Mouse (Mus musculus): ENCODE results near the gene Slc38a8. TPM values are rescaled to one million over a fixed set of nuclear protein-coding genes. Genes with fewer than 3 reads are reported as not detected.

Slc38a8 gene
- polyA plus RNA-seq, 1 experiment from 2014 or later, result not detected

DNA sequence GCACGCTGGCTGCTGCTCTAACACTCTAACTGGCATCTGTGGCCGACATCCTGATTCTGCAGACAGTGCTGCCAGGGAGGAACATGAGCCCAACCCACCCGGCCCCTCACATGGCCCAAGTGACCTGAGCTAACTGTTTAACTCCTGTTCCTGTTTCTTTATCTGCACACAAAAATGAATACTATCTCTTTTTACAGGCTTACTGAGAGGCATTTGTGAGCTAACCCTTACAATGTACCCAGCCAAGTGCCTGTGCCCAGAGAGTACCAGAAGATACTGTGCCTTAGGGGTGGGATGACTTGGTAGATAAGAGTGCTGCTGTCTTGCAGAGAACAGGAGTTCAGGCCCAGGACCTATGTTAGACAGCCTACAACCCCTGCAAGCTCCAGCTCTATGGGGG, 13.4 kb upstream of the Slc38a8 start:
- peaks cover 68% of the 10 kb centered on the region for H3K36me3 ChIP-seq (replicated peaks)
- WGBS, result 94% methylated on average over 3 of the region's 3 CpGs
- H3K4me3 ChIP-seq, result no peak overlapping the region

DNA sequence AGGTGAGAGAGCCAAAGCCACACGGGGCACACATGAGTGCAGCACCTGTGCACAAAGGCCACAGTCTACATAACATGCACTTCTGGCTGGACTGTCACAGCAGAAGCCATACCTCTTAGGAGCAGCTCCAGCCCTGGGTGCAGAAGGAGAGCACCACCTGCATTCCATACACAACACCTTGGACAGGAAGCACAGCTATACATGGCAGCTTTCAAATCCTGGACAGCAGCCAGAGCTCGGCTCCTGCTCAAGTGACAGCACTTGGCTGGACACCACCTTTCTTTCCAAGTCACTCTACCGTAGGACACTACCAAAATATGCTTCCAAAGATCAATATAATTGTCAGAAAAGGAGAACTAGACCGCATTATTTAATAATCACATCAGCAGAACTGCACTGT, 11.9 kb upstream of the Slc38a8 start:
- Histone ChIP-seq H3K4me1 (peaks cover 10% of the 10 kb centered on the region), H3K36me3 (replicated peaks) (peaks cover 65% of the 10 kb centered on the region)
- WGBS, result 86% methylated on average over 4 of the region's 4 CpGs

More for the DNA sequence above, 13.4 kb upstream of the Slc38a8 start:
- H3K9me3 ChIP-seq, result no peaks in the 10 kb centered on the region
- H3K27me3 ChIP-seq (replicated peaks), result no peaks in the 10 kb centered on the region
- ATAC-seq (replicated peaks), result no peak
- H3K4me1 ChIP-seq, result peaks cover 10% of the 10 kb centered on the region
- no peak overlapping the region for H3K4me2 ChIP-seq
- H3K9ac ChIP-seq, result no peak overlapping the region
- no peak overlapping the region for H3K27ac ChIP-seq

DNA sequence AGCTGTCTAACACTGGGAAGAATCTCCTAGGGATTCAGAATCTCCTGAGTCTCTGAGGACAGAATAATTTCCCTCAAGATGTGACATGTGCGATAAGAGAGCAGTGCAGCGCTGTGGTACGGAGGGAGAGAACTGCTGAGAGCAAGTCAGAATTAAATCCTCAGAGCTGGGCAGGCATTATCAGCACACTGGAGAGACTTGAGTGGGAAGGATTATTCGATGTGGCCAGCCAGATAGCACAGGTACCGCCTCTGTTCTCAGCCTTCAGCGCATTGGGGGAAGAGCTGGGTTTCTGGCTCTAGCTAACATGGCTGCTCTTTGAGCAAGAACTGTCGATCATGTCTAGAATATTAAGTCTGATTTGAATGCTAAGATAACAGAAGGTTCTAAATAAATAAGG, 10.2 kb upstream of the Slc38a8 start:
- H3K36me3 ChIP-seq (replicated peaks), result peaks cover 56% of the 10 kb centered on the region
- H3K9ac ChIP-seq, result no peak overlapping the region
- H3K27me3 ChIP-seq (replicated peaks), result no peaks in the 10 kb centered on the region
- 74% methylated on average over 7 of the region's 7 CpGs for WGBS
- H3K4me3 ChIP-seq, result no peak overlapping the region
- H3K4me2 ChIP-seq, result no peak overlapping the region
- H3K9me3 ChIP-seq, result no peaks in the 10 kb centered on the region
- peaks cover 10% of the 10 kb centered on the region for H3K4me1 ChIP-seq
- ATAC-seq (replicated peaks), result peak; percentile 58; the same call in 1 of the 2 replicates
- H3K27ac ChIP-seq, result peak overlapping the region; percentile 60

More for the DNA sequence above, 11.9 kb upstream of the Slc38a8 start:
- Histone ChIP-seq H3K27me3 (replicated peaks) (no peaks in the 10 kb centered on the region), H3K4me2 (no peak overlapping the region), H3K27ac (no peak overlapping the region), H3K9ac (no peak overlapping the region), H3K4me3 (no peak overlapping the region), H3K9me3 (no peaks in the 10 kb centered on the region)
- no peak for ATAC-seq (replicated peaks)

DNA sequence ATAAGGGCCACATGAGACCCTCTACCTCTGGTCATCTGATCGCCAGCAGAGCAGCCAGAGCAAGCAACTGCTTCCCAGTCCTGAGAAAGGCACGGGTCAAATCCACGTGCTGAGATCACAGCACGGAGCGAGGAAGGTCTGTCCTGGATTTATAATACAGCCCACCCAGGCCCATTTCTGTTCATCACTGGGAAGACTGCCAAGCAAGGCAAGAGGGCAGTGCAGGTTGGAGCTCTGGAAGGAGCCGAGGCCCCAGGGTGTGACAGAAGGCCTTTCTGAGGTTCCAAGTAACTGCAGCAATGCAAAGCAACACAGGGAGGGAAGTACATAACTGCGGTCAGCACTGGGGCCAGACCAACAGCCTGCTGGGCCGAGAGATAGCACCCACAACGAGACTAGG, 9.0 kb upstream of the Slc38a8 start:
- Histone ChIP-seq H3K9ac (no peak overlapping the region), H3K27me3 (replicated peaks) (no peaks in the 10 kb centered on the region), H3K36me3 (replicated peaks) (peaks cover 53% of the 10 kb centered on the region), H3K4me2 (no peak overlapping the region), H3K9me3 (no peaks in the 10 kb centered on the region), H3K27ac (no peak overlapping the region), H3K4me1 (peaks cover 6% of the 10 kb centered on the region), H3K4me3 (no peak overlapping the region)
- 88% methylated on average over 9 of the region's 9 CpGs for WGBS
- no peak for ATAC-seq (replicated peaks)

DNA sequence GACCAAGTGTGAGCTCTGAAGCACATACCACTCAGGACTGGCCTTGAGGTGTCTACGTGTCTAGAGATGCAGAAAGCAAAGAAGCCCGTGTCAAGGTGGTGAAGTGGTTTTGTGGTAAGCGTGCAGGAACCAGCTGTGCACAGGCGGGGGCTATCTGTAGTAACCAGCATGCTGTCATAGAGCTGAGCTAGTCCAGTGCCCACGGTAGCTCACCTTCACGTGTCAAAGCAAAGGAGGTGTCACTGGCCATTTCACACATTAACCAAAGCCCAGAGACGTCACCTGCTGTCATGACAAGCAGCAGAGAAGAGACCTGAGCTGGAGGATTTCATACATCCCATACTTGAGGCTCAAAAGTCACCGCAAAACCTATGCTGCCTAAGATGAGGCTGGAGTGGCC, 4.6 kb upstream of the Slc38a8 start:
- Histone ChIP-seq H3K36me3 (replicated peaks) (peaks cover 26% of the 10 kb centered on the region; the same call in 1 of the 2 replicates), H3K4me1 (peaks cover 15% of the 10 kb centered on the region; the same call in 1 of the 2 replicates), H3K4me2 (no peak overlapping the region), H3K27me3 (replicated peaks) (no peaks in the 10 kb centered on the region), H3K27ac (peak overlapping the region; percentile 13; the same call in 1 of the 2 replicates), H3K9me3 (no peaks in the 10 kb centered on the region), H3K9ac (no peak overlapping the region), H3K4me3 (no peak overlapping the region)
- no peak for ATAC-seq (replicated peaks)
- 78% methylated on average over 8 of the region's 8 CpGs for WGBS

DNA sequence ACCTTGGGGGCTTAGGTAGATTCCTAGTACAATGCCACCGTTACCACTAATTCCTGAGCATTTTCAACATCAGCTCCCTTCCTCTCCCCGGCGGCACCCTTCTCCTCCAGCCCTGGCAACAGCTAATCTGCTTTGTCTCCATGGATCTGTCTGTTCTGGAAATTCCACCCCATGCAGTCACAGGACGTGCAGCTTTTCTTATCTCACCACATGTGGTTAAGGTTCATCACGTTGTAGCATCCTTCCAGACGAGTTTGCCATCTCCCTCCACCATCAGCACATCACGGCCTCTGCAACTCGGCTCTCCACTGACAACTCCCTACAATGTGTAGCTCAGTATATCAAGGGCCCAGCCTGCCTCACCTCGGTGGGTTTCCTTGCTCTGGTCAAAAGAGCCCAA, 4.0 kb upstream of the Slc38a8 start:
- peaks cover 22% of the 10 kb centered on the region; the same call in 1 of the 2 replicates for H3K36me3 ChIP-seq (replicated peaks)

DNA sequence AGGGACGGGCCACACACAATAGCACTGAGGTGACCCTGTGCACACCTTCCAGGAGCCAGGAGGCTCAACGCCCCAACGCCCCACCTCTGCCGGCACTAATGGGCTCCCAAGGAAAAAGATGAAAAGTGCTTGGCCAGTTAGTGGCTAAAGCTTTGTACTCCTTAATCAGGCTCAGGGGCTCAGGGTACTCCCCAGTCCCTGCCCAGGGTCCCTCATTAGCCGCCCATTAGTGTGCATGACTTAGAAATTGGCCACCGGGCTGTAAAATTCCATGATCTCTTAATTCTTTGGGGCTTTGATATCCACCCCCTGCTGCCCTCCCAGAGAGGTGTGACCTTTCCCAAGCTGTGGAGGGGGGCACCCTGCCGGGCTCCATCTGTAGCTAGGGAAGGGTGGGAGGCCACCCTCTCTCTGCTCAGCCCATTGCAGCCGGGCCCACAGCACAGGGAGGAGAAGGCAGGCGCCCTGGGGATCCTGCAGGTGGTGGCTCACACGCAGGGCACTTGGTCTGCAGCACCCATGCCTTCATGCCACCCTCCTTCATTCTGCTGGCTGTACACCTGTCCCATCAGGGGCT, 1.8 kb upstream of the Slc38a8 start:
- no peak overlapping the region for H3K4me2 ChIP-seq
- H3K4me1 ChIP-seq, result peaks cover 15% of the 10 kb centered on the region; the same call in 1 of the 2 replicates
- no peaks in the 10 kb centered on the region for H3K27me3 ChIP-seq (replicated peaks)
- WGBS, result 40% methylated on average over 10 of the region's 10 CpGs
- no peak overlapping the region for H3K27ac ChIP-seq
- no peak overlapping the region for H3K9ac ChIP-seq
- H3K36me3 ChIP-seq (replicated peaks), result peaks cover 5% of the 10 kb centered on the region; the same call in 1 of the 2 replicates
- H3K9me3 ChIP-seq, result no peaks in the 10 kb centered on the region
- ATAC-seq (replicated peaks), result no peak; the same call in 1 of the 2 replicates
- no peak overlapping the region for H3K4me3 ChIP-seq

More for the DNA sequence above, 4.0 kb upstream of the Slc38a8 start:
- ATAC-seq (replicated peaks), result no peak
- Histone ChIP-seq H3K9me3 (no peaks in the 10 kb centered on the region), H3K9ac (no peak overlapping the region), H3K4me2 (no peak overlapping the region), H3K27ac (peak overlapping the region; percentile 17; the same call in 1 of the 2 replicates), H3K4me1 (peaks cover 15% of the 10 kb centered on the region; the same call in 1 of the 2 replicates), H3K27me3 (replicated peaks) (no peaks in the 10 kb centered on the region), H3K4me3 (no peak overlapping the region)
- WGBS, result 17% methylated on average over 9 of the region's 9 CpGs

DNA sequence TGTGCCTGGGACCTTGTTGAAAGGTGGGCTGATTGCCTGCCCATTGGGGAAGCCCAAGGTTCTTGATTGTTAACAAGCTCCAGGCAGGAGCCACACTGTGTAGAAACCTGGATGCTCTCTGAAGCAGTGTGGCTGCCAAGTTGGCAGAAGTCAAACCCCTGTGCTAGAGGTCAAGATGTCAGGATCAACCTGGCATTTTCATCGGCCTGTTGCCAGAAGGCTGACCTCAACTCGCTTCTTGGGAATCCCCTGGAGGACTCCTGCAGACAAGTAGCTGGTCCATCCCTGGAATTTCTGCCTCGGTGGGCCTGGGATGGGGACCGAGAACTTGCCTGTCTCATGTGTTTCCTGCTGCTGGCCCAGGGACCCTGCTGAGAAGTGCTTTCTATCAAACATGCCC, 613 bp upstream of the Slc38a8 start:
- no peaks in the 10 kb centered on the region for H3K27me3 ChIP-seq (replicated peaks)
- H3K9me3 ChIP-seq, result no peaks in the 10 kb centered on the region
- H3K4me2 ChIP-seq, result no peak overlapping the region
- H3K9ac ChIP-seq, result no peak overlapping the region
- no peak overlapping the region for H3K27ac ChIP-seq
- H3K36me3 ChIP-seq (replicated peaks), result no peaks in the 10 kb centered on the region
- WGBS, result 52% methylated on average over 4 of the region's 4 CpGs
- peaks cover 19% of the 10 kb centered on the region for H3K4me1 ChIP-seq
- no peak overlapping the region for H3K4me3 ChIP-seq
- ATAC-seq (replicated peaks), result no peak

DNA sequence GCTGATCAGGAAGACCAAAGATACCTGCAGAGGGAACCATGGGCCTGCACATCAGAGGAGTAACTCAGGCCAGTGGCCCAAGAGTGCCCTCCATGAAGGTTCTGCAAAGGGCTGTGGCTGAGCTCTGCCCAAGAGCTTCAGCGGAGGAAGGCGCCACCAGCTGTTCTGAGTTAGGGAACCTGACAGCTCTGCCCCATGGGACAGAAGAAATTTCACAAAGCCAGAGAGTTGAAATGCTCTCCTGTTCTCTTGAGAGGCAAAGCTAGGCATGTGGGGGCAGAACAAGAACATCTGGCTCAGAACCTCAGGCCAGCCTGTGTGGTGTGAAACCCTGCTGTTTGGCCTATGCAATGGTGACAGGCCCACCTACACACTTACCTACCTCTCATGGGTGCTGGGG, 1.7 kb downstream of the Slc38a8 start:
- 96% methylated on average over 2 of the region's 2 CpGs for WGBS
- Histone ChIP-seq H3K27me3 (replicated peaks) (no peaks in the 10 kb centered on the region), H3K9me3 (no peaks in the 10 kb centered on the region), H3K9ac (no peak overlapping the region), H3K4me3 (no peak overlapping the region), H3K36me3 (replicated peaks) (no peaks in the 10 kb centered on the region), H3K4me1 (peaks cover 10% of the 10 kb centered on the region), H3K4me2 (no peak overlapping the region), H3K27ac (no peak overlapping the region)
- no peak for ATAC-seq (replicated peaks)

DNA sequence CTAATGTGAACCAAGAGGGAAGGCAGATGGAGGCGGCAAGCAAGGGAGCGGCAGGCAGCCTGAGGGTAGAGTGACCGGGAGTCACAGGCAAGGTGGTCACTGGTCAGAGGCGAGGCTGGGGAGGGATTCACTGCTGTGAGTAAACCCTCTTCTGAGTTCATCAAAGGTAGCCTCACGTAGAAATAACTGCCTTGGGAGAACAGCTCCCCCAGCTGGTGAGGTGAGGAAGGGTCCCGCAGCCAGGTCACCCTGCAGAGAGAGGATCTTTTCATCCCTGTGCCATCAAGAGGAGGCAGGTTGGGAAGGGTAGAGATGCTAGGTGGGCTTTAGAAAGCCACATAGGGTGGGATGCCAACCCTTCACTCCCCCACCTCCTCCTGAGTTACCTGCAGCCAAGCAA, 4.7 kb downstream of the Slc38a8 start:
- Histone ChIP-seq H3K4me3 (no peak overlapping the region), H3K9ac (no peak overlapping the region), H3K4me2 (no peak overlapping the region), H3K36me3 (replicated peaks) (no peaks in the 10 kb centered on the region), H3K9me3 (no peaks in the 10 kb centered on the region), H3K27me3 (replicated peaks) (no peaks in the 10 kb centered on the region), H3K27ac (no peak overlapping the region), H3K4me1 (peaks cover 5% of the 10 kb centered on the region; the same call in 1 of the 2 replicates)
- WGBS, result 33% methylated on average over 6 of the region's 6 CpGs
- ATAC-seq (replicated peaks), result no peak

DNA sequence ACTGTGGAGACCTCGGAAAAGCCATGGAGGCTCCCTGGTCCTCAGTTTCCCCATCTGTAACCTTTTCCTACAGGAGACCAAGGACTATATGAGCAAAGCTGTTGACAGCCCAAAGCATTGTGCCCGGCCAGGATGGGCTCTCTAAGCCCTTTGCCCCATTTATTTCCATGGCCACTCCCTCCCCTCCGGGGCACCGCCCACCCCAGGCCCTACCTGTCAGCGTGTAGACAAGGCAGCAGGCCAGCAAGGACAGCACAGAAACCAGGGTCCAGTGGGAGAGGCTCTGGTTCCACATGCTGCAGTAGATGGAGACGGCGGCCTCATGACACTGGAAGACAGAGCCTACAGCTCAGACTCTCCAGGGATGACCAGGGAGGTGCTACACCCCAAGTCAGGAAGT, 14.4 kb downstream of the Slc38a8 start:
- no peaks in the 10 kb centered on the region for H3K27me3 ChIP-seq (replicated peaks)
- ATAC-seq (replicated peaks), result no peak
- H3K4me3 ChIP-seq, result no peak overlapping the region
- H3K9me3 ChIP-seq, result no peaks in the 10 kb centered on the region
- no peak overlapping the region for H3K27ac ChIP-seq
- peaks cover 4% of the 10 kb centered on the region for H3K4me1 ChIP-seq
- H3K36me3 ChIP-seq (replicated peaks), result no peaks in the 10 kb centered on the region
- no peak overlapping the region for H3K4me2 ChIP-seq
- WGBS, result 80% methylated on average over 7 of the region's 7 CpGs
- H3K9ac ChIP-seq, result no peak overlapping the region

DNA sequence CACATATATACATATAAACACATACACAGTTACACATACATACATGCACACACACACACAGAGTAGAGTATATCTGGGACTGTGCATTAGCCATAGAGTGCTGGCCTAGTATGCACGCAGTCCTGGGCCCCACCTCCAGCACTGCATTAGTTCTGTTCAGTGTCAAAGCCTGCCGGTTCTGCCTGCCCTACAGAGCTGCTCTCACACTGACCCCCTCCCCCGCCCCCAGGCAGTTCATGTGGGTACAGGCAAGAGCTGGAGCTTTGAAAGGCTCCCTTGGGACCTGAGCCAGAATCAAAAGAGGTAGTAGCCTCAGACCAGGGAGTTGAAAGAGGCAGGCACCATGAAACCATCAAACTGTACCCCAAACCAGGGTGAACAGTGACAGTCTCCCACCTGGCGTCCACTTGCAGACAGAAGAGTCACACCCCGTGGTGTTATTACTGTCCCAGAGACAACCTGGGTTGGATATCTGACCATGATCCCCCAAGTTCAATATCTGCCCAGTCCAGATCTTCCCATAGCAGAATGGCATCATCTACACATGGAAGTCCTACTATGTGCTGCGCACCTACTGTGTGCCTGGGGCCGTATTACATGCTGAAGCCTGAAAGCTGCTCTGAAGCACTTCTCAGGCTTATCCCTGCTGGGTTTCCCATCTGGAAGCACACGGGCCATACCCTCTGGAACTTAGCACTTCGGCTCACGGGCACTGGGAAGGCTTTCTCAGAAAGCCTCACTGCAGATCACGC, 17.2 kb downstream of the Slc38a8 start:
- H3K4me2 ChIP-seq, result no peak overlapping the region
- WGBS, result 88% methylated on average over 11 of the region's 11 CpGs
- no peak overlapping the region for H3K4me3 ChIP-seq
- H3K9ac ChIP-seq, result no peak overlapping the region
- no peaks in the 10 kb centered on the region for H3K27me3 ChIP-seq (replicated peaks)
- H3K9me3 ChIP-seq, result no peaks in the 10 kb centered on the region
- no peak overlapping the region for H3K27ac ChIP-seq
- no peaks in the 10 kb centered on the region for H3K36me3 ChIP-seq (replicated peaks)
- no peaks in the 10 kb centered on the region for H3K4me1 ChIP-seq
- no peak for ATAC-seq (replicated peaks)

DNA sequence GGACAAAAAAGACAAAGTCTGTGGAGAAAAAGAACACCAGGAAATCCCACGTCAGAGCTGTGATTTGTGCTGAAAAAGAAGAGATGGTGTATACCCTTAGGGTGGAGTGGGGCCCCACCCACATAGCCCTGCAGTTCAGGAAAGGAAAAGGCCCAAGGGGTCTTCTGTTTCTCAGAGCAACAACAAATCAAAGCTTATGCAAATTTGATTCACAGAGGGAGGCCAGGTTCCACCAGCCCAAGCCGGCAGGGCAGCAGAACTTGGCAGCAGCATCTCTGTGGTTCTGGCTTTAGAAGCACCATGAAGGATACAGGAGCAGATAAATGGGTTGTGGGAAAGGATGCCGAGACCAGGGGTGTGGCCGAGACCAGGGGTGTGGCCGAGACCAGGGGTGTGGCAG, 22.8 kb downstream of the Slc38a8 start:
- Histone ChIP-seq H3K4me1 (no peaks in the 10 kb centered on the region), H3K9ac (no peak overlapping the region), H3K4me2 (no peak overlapping the region), H3K36me3 (replicated peaks) (no peaks in the 10 kb centered on the region), H3K4me3 (no peak overlapping the region), H3K27ac (no peak overlapping the region), H3K9me3 (no peaks in the 10 kb centered on the region), H3K27me3 (replicated peaks) (no peaks in the 10 kb centered on the region)
- no peak for ATAC-seq (replicated peaks)
- 27% methylated on average over 5 of the region's 5 CpGs for WGBS

Data from midbrain, embryonic 15.5 days (tissue).